Mouse (Mus musculus) lung, embryonic 14.5 days (tissue): ENCODE measurements around the gene Ttn. TPM values are rescaled to one million over a fixed set of nuclear protein-coding genes. Genes with fewer than 3 reads are reported as not detected.

Experiments used
- ATAC-seq: fragments of 200-750 bp; cut with Nextera tagmentation; 2 replicates; pipeline ENCODE4 v1.8.0; 2017; ENCODE audit warnings: mild to moderate bottlenecking, moderate TSS enrichment, moderate library complexity; ENCODE audit not compliant: insufficient read depth
- DNase-seq: peaks from one replicate; pipeline ENCODE4 v3.0.0-alpha.2; 2015
- H3K27ac ChIP-seq: fragments of 300-500 bp; sonication (generic); 2 replicates; pipeline ENCODE4 v1.5.1; 2014; ENCODE audit warnings: low read depth, mild to moderate bottlenecking, moderate library complexity
- H3K27me3 ChIP-seq: fragments of 300-500 bp; sonication (generic); 2 replicates; pipeline ENCODE4 v1.6.1; 2014; ENCODE audit warnings: low read length, control low read depth; ENCODE audit not compliant: insufficient read depth
- H3K36me3 ChIP-seq: fragments of 300-500 bp; sonication (generic); 2 replicates; pipeline ENCODE4 v1.6.1; 2014; ENCODE audit warnings: control low read depth; ENCODE audit not compliant: insufficient read depth
- H3K4me1 ChIP-seq: fragments of 300-500 bp; sonication (generic); 2 replicates; pipeline ENCODE4 v1.6.1; 2014; ENCODE audit warnings: antibody characterized with exemption, control low read depth; ENCODE audit not compliant: insufficient read depth
- H3K4me2 ChIP-seq: fragments of 300-500 bp; sonication (generic); 2 replicates; pipeline ENCODE4 v1.6.1; 2014; ENCODE audit warnings: mild to moderate bottlenecking
- H3K4me3 ChIP-seq: fragments of 300-500 bp; sonication (generic); 2 replicates; pipeline ENCODE4 v1.5.1; 2014; ENCODE audit warnings: low read depth, low read length
- H3K9ac ChIP-seq: fragments of 300-500 bp; sonication (generic); 2 replicates; pipeline ENCODE4 v1.6.1; 2014
- H3K9me3 ChIP-seq: fragments of 300-500 bp; sonication (generic); 2 replicates; pipeline ENCODE4 v1.6.1; 2016; ENCODE audit warnings: low read depth, low read length, control low read depth
- CTCF ChIP-seq: IDR thresholded peaks from 2 replicates; pipeline ENCODE4 v1.5.1; 2016; ENCODE audit warnings: antibody characterized with exemption, low read depth
- WGBS: fragments of 180-500 bp; shearing (Covaris S2); extraction: QIAGEN DNeasy Blood & Tissue Kit; methylation state at CpG from one replicate; pipeline ENCODE4 v1.1.7; 2014; 5-methylcytosine and 5-hydroxymethylcytosine counted together
- polyA plus RNA-seq: library from polyadenylated mRNA; unstranded; fragments of >200 nt; fragmentation: Nextera tagmentation; extraction: Ambion mirVana; gene quantifications from 2 replicates; pipeline ENCODE4 v1.2.1, GENCODE M21; 2014

Gene Ttn
- polyA plus RNA-seq, 1 experiment from 2014 or later, result 0.63 TPM

DNA sequence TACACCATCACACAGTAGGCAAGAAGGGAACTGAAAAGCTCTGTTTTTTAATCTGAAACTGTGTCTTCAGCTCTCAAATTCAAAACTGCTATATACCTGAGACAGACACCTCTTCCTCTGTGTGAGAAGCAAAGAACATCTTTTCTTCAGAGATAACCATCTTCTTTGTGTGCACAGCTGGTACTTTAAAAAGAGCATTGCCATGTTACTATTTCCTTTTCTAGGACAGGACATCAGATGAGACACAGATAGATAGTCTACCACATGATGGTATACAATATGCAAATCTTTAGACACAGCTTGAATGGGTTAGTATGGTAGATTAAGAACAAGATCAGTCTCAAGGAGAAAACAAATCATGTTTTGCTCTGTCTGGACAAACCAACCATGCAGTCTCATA is 121.0 kb downstream of the Ttn start:
- ATAC-seq, result no peak
- Histone ChIP-seq H3K9me3 (no peaks in the 10 kb centered on the region), H3K4me1 (no peaks in the 10 kb centered on the region), H3K4me2 (no peak overlapping the region), H3K4me3 (no peak overlapping the region), H3K27ac (no peak overlapping the region), H3K9ac (no peak overlapping the region), H3K36me3 (no peaks in the 10 kb centered on the region), H3K27me3 (no peaks in the 10 kb centered on the region)
- TF ChIP-seq CTCF, result no peak
- DNase-seq, result no peak

DNA sequence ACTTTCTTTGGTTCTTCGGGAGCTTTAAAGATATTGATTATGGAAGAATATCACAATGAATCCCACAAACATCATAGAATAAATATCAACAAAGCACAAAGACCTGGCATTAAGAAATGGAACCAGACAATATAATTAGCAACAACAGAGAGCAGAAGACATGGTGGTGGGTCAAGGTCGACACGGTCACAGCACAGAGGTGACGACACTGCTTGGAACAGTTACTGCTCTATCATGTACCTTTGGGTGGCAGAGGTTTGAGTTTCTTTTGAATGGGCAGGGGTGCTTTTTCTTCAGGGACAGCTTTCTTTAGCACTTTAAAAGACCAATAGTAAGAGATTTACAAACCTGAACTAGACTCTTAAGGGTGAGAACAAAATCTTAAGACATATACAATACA is 132.3 kb downstream of the Ttn start:
- Histone ChIP-seq H3K9me3 (no peaks in the 10 kb centered on the region), H3K4me1 (no peaks in the 10 kb centered on the region), H3K4me2 (no peak overlapping the region), H3K27me3 (no peaks in the 10 kb centered on the region), H3K9ac (no peak overlapping the region), H3K4me3 (no peak overlapping the region), H3K27ac (no peak overlapping the region), H3K36me3 (no peaks in the 10 kb centered on the region)
- WGBS, result 87% methylated on average over 4 of the region's 4 CpGs
- ATAC-seq, result no peak
- no peak for TF ChIP-seq CTCF
- DNase-seq, result no peak

- Histone ChIP-seq H3K4me2 (no peak overlapping the region), H3K9me3 (no peaks in the 10 kb centered on the region), H3K27ac (no peak overlapping the region), H3K36me3 (no peaks in the 10 kb centered on the region), H3K4me1 (no peaks in the 10 kb centered on the region), H3K4me3 (no peak overlapping the region), H3K9ac (no peak overlapping the region), H3K27me3 (no peaks in the 10 kb centered on the region)
- TF ChIP-seq CTCF, result peak; percentile 41
- 68% methylated on average over 1 of the region's 1 CpGs for WGBS
- ATAC-seq (no peak), DNase-seq (peak; percentile 4)
These were observed 139.2 kb downstream of the Ttn start for GRCm38 (mm10) chr2:76843162-76843561.

- no peaks in the 10 kb centered on the region for H3K27me3 ChIP-seq
- no peak overlapping the region for H3K9ac ChIP-seq
- no peak overlapping the region for H3K4me3 ChIP-seq
- no peak for TF ChIP-seq CTCF
- H3K4me2 ChIP-seq, result no peak overlapping the region
- H3K27ac ChIP-seq, result no peak overlapping the region
- no peak for ATAC-seq
- no peaks in the 10 kb centered on the region for H3K36me3 ChIP-seq
- H3K9me3 ChIP-seq, result no peaks in the 10 kb centered on the region
- DNase-seq, result no peak
- H3K4me1 ChIP-seq, result no peaks in the 10 kb centered on the region
These were observed 161.9 kb downstream of the Ttn start for GRCm38 (mm10) chr2:76820472-76820871.

GRCm38 (mm10) chr2:76817796-76818195 is 164.6 kb downstream of the Ttn start:
- H3K9me3 ChIP-seq, result no peaks in the 10 kb centered on the region
- no peak for DNase-seq
- 53% methylated on average over 2 of the region's 2 CpGs for WGBS

DNA sequence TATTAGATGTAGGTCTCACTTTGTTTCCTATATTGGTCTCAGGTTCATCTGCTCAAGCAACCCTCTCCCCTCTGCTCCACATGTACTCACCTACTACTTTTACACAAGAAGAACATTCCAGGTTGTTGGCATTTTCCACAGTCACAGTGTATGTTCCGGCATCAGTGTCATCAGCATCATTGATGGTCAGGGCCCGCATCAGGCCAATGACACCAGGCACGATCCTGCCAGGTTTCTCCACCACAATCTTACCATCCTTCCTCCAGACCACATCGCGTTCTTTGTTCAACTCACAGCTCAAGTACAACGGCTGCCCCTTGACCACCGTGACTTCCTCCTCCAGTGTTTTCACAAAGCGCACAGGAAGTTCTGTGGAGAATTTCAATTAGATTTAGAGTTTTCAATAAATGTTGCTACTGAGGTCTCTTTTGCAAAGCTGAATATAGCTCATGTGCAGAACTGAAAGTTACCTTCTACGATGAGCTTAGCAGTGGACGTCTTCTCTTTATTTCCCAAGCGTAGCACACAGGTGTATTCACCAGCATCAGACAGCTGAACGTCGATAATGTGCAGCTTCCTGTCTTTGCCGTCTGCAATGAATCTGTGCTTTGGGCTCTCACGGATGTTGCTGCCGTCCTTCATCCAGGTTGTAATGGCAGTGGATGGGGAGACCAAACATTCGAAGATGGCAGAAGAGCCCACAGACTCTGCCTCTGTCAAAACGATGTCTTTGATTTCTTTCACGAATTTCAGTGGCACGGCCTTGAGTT is 168.1 kb downstream of the Ttn start:
- no peak for TF ChIP-seq CTCF
- DNase-seq, result no peak
- H3K4me1 ChIP-seq, result no peaks in the 10 kb centered on the region
- H3K27me3 ChIP-seq, result no peaks in the 10 kb centered on the region
- no peak for ATAC-seq
- H3K27ac ChIP-seq, result no peak overlapping the region
- WGBS, result 85% methylated on average over 20 of the region's 20 CpGs
- H3K9me3 ChIP-seq, result no peaks in the 10 kb centered on the region
- H3K4me3 ChIP-seq, result no peak overlapping the region
- H3K36me3 ChIP-seq, result no peaks in the 10 kb centered on the region
- H3K4me2 ChIP-seq, result no peak overlapping the region
- no peak overlapping the region for H3K9ac ChIP-seq

More at GRCm38 (mm10) chr2:76817796-76818195, 164.6 kb downstream of the Ttn start:
- H3K4me1 ChIP-seq, result no peaks in the 10 kb centered on the region
- H3K4me3 ChIP-seq, result no peak overlapping the region
- no peaks in the 10 kb centered on the region for H3K36me3 ChIP-seq
- H3K4me2 ChIP-seq, result no peak overlapping the region
- TF ChIP-seq CTCF, result no peak
- no peak for ATAC-seq
- no peak overlapping the region for H3K9ac ChIP-seq
- H3K27ac ChIP-seq, result no peak overlapping the region
- no peaks in the 10 kb centered on the region for H3K27me3 ChIP-seq

GRCm38 (mm10) chr2:76811160-76811559 is 171.2 kb downstream of the Ttn start:
- Histone ChIP-seq H3K4me2 (no peak overlapping the region), H3K9ac (no peak overlapping the region), H3K27me3 (no peaks in the 10 kb centered on the region), H3K9me3 (no peaks in the 10 kb centered on the region), H3K4me1 (no peaks in the 10 kb centered on the region), H3K4me3 (no peak overlapping the region), H3K36me3 (no peaks in the 10 kb centered on the region), H3K27ac (no peak overlapping the region)
- no peak for TF ChIP-seq CTCF
- 91% methylated on average over 17 of the region's 17 CpGs for WGBS
- DNase-seq (no peak), ATAC-seq (no peak)
